In the genomic region with DNA sequence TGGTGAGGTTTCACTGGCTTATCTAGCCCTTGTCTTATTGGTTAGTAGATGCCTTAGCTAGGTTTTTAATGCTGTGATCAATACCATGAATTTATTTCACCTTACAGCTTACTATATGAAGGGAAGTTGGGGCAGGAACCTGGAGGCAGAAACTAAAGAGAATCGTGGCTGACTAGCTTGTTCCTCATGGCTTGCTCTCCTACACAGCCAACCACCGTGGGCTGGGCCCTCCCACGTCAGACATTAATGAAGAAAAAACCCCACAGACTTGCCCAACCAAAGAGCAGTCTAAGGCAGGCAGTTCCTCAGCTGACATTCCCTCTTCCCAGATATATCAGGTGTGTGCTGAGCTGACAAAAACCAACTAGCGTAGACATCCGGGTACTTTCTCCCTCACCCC, we compare ENCODE assay signal across 22 mouse cellular contexts. TPM values are rescaled to one million over a fixed set of nuclear protein-coding genes. Genes with fewer than 3 reads are reported as not detected.
DNase-seq lines count a peak whose midpoint lies in the region; ATAC-seq and TF ChIP-seq lines count a peak whose summit lies in the region.
"Had no signal": no experiment of that assay in that cellular context is flagged by ENCODE, and none has a peak within 500 bp of the region (broad histone marks: within the 10 kb centered on the region; RNA-seq: fewer than 3 reads in every experiment).

No protein-coding gene starts in this region.

- ATAC-seq in neutrophil, adult 5-6 weeks (ENCODE audit: extremely low read depth, insufficient number of reproducible peaks, low FRiP score, poor library complexity, severe bottlenecking), result peak; percentile 27; the same call in 1 of the 2 replicates
- ATAC-seq: lung, postnatal 0 days; Patski had no signal

- H3K27ac ChIP-seq in layer of hippocampus, adult 2 months, result peak overlapping the region; percentile 49
- H3K27ac ChIP-seq in left cerebral cortex, adult 2 months, result no peak overlapping the region
- H3K27ac ChIP-seq: embryonic facial prominence, embryonic 13.5 days; liver, embryonic 14.5 days; neural tube, embryonic 12.5 days; stomach, postnatal 0 days had no signal

- TF ChIP-seq CTCF in layer of hippocampus, adult 2 months (conservative IDR thresholded peaks at IDR 0.05), result no peak
- no peak for TF ChIP-seq CTCF in left cerebral cortex, adult 2 months (IDR thresholded peaks at IDR 0.05)

- intact Hi-C loops in gastrocnemius, postnatal 14 days (cut with DNase I; ENCODE audit: low total_unique reads), result no loop called here
- intact Hi-C loops in left cerebral cortex, adult 2 months (cut with DNase I), result no loop called here

- no peak for DNase-seq in layer of hippocampus, adult 2 months (ENCODE audit: low spot score in 2 of 2)
- no peak for DNase-seq in layer of hippocampus, postnatal 14 days (ENCODE audit: low spot score in 2 of 2)
- peak; percentile 25 for DNase-seq in right cerebral cortex, adult 18-20 months
- DNase-seq in right cerebral cortex, postnatal 14 days, result no peak
- peak; percentile 53 for DNase-seq in brain, adult 2 months (ENCODE audit: low read depth, low spot score)
- no peak for DNase-seq in gastrocnemius, postnatal 14 days
- no peak for DNase-seq in left cerebral cortex, adult 2 months (ENCODE audit: extremely low spot score in 1 of 2, low spot score in 2 of 2)
- DNase-seq: adrenal gland, adult 8-10 months; cerebellum, postnatal 10 days; gastrocnemius, postnatal 10 days; heart, postnatal 10 days; kidney, adult 11 months; left cerebral cortex, postnatal 4 days; right cerebral cortex, postnatal 25 days; thymus, postnatal 14 days had no signal

- H3K4me3 ChIP-seq in layer of hippocampus, adult 2 months, result no peak overlapping the region
- no peak overlapping the region for H3K4me3 ChIP-seq in left cerebral cortex, adult 2 months
- H3K4me3 ChIP-seq: embryonic facial prominence, embryonic 13.5 days; neural tube, embryonic 12.5 days had no signal

RNA-seq across cellular contexts. Expression of gene Lpin2, which starts 41.3 kb away (rescaled TPM):
- total RNA-seq in layer of hippocampus, adult 2 months (2021), result 100 to 1,000 TPM in 1 of 2 experiments, 10 to 100 TPM in 1; 95.8 to 109 TPM
- 10 to 100 TPM; 76.4 to 83.8 TPM for total RNA-seq in layer of hippocampus, postnatal 14 days (2021)
- total RNA-seq in neutrophil, adult 5-6 weeks (2017), result 118 and 135 TPM in 2 replicates
- 1 to 10 TPM; 6.1 to 6.3 TPM for total RNA-seq in gastrocnemius, postnatal 14 days (2021)
- 10 to 100 TPM; 85.2 to 86.5 TPM for total RNA-seq in left cerebral cortex, adult 2 months (2021)

Comparison
In these comparisons a context has a peak if more than half of its experiments do, and no peak if none do; other contexts are left out.
1. DNase-seq: peak in right cerebral cortex, adult 18-20 months (single experiment) and brain, adult 2 months (single experiment); none in layer of hippocampus, adult 2 months (0 of 2), layer of hippocampus, postnatal 14 days (0 of 2), right cerebral cortex, postnatal 14 days (single experiment), gastrocnemius, postnatal 14 days (single experiment) and left cerebral cortex, adult 2 months (0 of 2).
2. RNA of gene Lpin2, which starts 41.3 kb away (total RNA-seq): 118 to 135 TPM in neutrophil, adult 5-6 weeks, 95.8 to 109 TPM in layer of hippocampus, adult 2 months, 85.2 to 86.5 TPM in left cerebral cortex, adult 2 months and 76.4 to 83.8 TPM in layer of hippocampus, postnatal 14 days; 6.1 to 6.3 TPM in gastrocnemius, postnatal 14 days; every median in the first group is over 10 times any median in the second.